Mouse (Mus musculus): ENCODE data around the gene Adh7. TPM values are rescaled to one million over a fixed set of nuclear protein-coding genes. Genes with fewer than 3 reads are reported as not detected.
A peak's percentile ranks its signal among the peaks of the same experiment; 100 is the strongest.

The Adh7 gene
- 10 to 100 TPM; 22.2 to 29.2 TPM for total RNA-seq (2021)
- long read RNA-seq, experiment 1, transcript Adh7-201 (9 exons, 3,432 nt), result major isoform, 38 of 54 reads
- long read RNA-seq, experiment 1, partial matches to known transcripts, result 7 of 54 reads
- long read RNA-seq, experiment 1, other reads (novel, unspliced or antisense), result 9 of 54 reads
- long read RNA-seq, experiment 2, transcript Adh7-201 (9 exons, 3,432 nt), result major isoform, 40 of 62 reads
- long read RNA-seq, experiment 2, partial matches to known transcripts, result 12 of 62 reads
- long read RNA-seq, experiment 2, other reads (novel, unspliced or antisense), result 10 of 62 reads

- DNase-seq (ENCODE audit: low spot score in 2 of 2), result no peak
Measured at GRCm38 (mm10) chr3:138217631-138218264, at the start of gene Adh7. Gene Adh7, plus strand, starts transcription at chr3:138217760.

DNA sequence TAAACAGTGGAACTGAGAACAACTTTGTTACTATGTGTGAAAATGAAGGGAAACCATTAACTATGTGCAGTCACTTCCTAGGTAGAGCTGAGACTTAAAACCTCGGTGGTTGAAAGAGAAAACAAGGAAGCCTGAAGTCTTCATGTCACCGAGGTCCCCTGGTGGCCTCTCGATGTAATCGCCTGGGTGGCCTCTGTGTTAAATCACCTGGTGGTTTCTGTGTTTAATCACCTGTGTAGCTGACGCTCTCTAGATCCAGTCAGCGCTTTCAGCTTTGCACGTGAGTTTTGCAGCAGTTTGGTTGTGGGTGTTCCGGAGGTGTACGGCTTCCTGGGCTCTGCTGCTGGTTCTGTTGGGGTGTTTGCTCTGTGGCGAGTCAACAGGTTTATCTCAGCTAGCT is 44.3 kb upstream of the Adh7 start:
- DNase-seq (ENCODE audit: low spot score in 2 of 2), result no peak

DNA sequence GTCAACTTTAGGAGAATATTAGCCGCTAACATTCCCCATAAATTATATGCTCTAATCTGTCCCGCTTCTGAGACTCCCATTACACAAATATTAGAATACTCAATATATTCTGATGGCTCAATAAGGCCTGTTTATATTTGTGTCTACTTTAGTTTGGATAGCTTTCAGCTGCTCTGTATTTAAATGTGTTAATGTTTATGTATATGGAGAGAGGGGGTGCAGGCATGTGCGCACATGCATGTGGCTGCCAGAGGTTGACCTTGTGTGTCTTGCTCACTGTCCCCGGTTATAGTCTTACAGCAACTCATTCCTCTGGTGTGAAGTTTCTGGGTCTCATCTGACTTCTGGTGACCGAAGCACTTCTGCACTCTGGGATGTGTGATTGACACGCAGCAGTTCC is 42.0 kb upstream of the Adh7 start:
- no peak for DNase-seq (ENCODE audit: low spot score in 2 of 2)

GRCm38 (mm10) chr3:138182019-138182418 is 35.5 kb upstream of the Adh7 start:
- DNase-seq (ENCODE audit: low spot score in 2 of 2), result no peak

DNA sequence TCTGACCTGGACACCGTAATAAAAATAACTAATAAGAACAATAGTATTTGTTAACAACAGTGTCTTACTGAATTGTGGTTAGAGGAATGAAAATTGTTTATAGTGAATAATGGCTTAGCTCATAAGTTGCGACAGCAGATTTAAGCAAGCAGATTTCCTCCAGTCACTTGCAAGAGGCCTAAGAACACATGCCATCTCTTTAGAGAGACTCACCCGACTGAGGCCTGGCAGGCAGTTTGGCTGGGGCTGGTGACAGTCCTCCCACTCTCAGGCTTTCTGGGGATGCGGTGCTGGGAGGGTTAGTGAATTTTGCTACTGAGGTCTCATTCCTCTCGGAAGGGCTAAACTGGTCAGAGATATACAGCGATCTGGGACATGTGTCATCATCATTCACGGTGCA is 34.2 kb upstream of the Adh7 start:
- DNase-seq (ENCODE audit: low spot score in 2 of 2), result no peak

- no peak for DNase-seq (ENCODE audit: low spot score in 2 of 2)
Measured at GRCm38 (mm10) chr3:138185290-138185689, 32.3 kb upstream of the Adh7 start.

- no peak for DNase-seq (ENCODE audit: low spot score in 2 of 2)
Measured at GRCm38 (mm10) chr3:138185995-138186930, 31.3 kb upstream of the Adh7 start.

DNA sequence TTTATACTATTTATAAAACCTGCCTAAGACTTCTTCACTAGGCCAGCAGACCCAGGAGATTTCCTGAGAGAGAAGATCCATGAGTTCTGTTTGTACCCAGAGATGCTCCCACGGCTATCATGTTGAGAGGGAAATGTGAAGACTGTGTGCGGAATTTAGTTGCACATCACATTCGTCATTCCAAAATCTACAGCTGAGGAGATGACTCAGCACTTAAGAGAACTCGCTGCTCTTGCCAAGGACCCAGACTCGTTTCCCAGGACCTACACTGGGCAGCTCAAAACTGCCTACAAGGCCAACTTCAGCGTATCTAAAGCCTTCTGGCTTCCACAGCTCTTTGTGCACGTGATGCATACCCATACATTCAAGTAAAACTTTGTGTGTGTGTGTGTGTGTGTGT is 25.3 kb upstream of the Adh7 start:
- DNase-seq (ENCODE audit: low spot score in 2 of 2), result no peak

DNA sequence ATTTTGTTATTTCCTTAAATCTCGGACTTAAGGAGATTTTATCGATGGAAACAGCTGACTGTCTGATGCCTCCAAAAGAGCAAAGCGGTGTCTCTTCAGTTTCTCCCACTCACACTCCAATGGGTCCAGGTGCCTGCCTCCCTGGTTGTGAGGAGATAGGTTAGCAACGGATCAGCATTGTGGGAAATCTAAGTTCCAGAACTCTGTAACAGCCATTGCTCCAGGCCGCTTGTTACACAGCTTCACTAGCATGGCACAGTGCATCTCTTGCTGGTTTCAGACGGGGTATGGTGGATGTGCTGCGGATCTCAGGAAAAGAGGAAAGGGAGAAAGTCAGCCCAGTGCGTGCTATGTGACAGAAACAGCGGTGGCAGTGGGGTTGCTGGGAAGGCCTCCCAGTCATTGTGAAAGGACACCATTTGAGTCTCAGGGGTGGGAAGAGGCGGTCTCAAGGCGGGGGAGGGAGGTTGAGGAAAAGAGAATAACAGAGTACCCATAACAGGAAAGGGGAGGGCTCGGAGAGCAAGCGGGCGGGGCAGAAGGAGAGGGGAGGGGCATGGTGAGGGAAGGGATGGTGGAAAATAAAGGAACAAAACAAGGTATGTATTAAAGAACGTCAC is 23.8 kb upstream of the Adh7 start, which contains the start of gene 4930579F01Rik:
TSS of gene 4930579F01Rik (minus strand) at position 143 of the 620 bp plus-strand sequence.
- DNase-seq (ENCODE audit: low spot score in 2 of 2), result no peak

- no peak for DNase-seq (ENCODE audit: low spot score in 2 of 2)
Measured at GRCm38 (mm10) chr3:138197093-138197492, 20.5 kb upstream of the Adh7 start.

GRCm38 (mm10) chr3:138197556-138197955 is 20.0 kb upstream of the Adh7 start:
- DNase-seq (ENCODE audit: low spot score in 2 of 2), result no peak

- DNase-seq (ENCODE audit: low spot score in 2 of 2), result peak; percentile 66 to 79
Measured at GRCm38 (mm10) chr3:138197973-138198721, 19.4 kb upstream of the Adh7 start.

DNA sequence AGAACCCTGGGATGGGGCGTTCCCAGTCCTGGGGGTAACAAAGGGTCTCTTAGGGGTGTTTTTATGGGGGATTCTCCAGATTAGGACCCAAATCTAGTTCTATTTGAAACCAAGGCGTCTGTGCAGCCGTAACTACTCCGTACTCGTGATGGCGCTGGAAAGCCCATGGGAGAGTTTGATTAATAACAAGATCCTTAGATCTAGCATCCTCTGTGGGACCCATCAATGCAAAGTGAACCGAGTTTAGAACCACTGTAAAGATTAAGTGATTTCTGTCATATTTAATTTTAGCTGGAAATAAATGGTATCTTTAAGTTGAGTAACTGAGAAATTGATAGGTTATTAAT is 18.9 kb upstream of the Adh7 start:
- no peak for DNase-seq (ENCODE audit: low spot score in 2 of 2)

GRCm38 (mm10) chr3:138208821-138209220 is 8.7 kb upstream of the Adh7 start:
- DNase-seq (ENCODE audit: low spot score in 2 of 2), result no peak

- DNase-seq (ENCODE audit: low spot score in 2 of 2), result no peak
Measured at GRCm38 (mm10) chr3:138210432-138211075, 7.0 kb upstream of the Adh7 start.

DNA sequence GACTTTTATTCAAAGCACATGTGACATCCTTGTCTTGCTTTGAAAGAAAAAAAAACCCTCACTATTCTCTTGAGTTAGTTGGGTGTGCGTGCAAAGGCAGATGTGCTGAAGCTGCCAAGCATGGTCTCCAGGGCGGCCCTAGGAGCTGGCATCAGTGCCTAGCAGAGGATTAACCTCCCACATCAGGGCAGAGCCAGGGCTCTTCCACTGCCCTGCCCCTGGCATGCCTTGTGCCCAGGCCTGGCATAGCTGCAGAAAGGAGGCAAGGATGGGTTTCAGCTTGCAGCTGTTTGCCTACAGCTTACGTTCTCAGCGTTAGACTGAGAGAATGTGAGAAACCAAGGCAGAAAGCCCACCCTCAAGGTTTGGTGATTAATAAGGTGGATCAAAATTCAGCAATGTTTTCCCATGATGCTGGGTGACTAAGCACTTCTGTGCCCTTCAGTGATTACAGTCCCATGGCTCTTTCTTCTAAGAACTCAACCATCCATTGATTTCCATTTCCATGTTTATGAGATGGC is 5.1 kb upstream of the Adh7 start:
- DNase-seq (ENCODE audit: low spot score in 2 of 2), result no peak

DNA sequence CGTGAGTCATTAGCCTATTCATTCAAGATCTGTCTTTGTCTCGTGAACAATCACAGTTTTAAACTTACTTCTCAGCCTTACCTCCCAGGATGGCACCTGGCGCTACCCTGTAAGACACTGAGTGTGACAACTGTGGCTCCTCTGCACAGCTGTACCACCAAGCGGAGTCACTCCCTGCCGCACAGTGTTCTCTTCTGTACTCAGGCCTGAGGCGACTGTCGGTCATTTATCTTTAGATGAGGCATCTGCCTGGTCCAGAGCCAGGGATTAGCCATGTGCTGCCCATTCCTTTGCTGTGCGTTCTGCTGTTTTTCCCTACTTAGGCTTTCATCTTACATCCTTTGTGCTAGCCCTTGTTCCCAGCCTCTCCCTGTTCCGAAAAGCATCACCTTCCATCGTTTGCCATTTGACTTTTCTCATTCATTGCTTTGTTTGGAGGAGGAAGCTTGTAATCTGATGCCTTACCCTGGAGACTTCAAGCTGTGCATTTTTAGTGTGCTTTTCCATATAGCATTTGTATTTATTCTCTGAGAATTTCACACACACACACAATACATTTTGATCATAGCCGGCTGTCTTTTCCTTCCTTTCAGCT is 2.1 kb upstream of the Adh7 start:
- no peak for DNase-seq (ENCODE audit: low spot score in 2 of 2)

DNA sequence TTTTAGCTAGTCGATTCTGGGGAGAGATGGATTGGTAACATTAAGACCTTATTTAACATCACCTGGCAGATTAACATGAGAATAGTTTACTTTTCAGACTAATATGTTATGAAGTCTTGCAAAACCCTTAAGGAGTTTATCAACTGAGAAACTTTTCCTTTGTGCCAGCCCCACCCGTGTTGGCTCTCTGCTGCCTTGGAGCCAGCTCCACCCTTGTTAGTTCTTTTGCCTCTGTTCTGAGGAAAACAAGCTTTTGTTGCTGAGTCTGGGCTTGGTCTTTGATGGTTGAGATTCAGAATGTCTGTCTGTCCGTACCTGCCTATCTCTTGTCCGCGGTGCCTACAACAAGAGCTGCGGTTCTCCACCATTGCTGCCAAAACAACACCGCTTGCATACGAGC is 1.5 kb upstream of the Adh7 start:
- no peak for DNase-seq (ENCODE audit: low spot score in 2 of 2)

GRCm38 (mm10) chr3:138221116-138221515 is 3.6 kb downstream of the Adh7 start:
- DNase-seq (ENCODE audit: low spot score in 2 of 2), result no peak

GRCm38 (mm10) chr3:138222511-138222910 is 5.0 kb downstream of the Adh7 start:
- no peak for DNase-seq (ENCODE audit: low spot score in 2 of 2)

All from adrenal gland, postnatal 4 days (tissue).